Mouse (Mus musculus): ENCODE measurements around the gene Ifih1. TPM values are rescaled to one million over a fixed set of nuclear protein-coding genes. Genes with fewer than 3 reads are reported as not detected.

Gene Ifih1
- polyA plus RNA-seq, 1 experiment, result 0.07 TPM

- H3K79me3 ChIP-seq (ENCODE audit: low read depth), result no peaks in the 10 kb centered on the region
- no peaks in the 10 kb centered on the region for H3K36me3 ChIP-seq (ENCODE audit: control insufficient read depth, insufficient read depth)
- no peak for TF ChIP-seq MYOD1 (IDR thresholded peaks at IDR 0.05; ENCODE audit: control insufficient read depth, insufficient read length, low read depth)
- TF ChIP-seq CEBPB (IDR thresholded peaks at IDR 0.05; ENCODE audit: low read depth), result no peak
- TF ChIP-seq CTCF (IDR thresholded peaks at IDR 0.05; ENCODE audit: control insufficient read depth, insufficient read depth, insufficient read length), result no peak
- TF ChIP-seq FOSL1 (IDR thresholded peaks at IDR 0.05; ENCODE audit: insufficient read depth, low read length, poor library complexity, severe bottlenecking), result no peak
- no peak for TF ChIP-seq MAX (IDR thresholded peaks at IDR 0.05)
- TF ChIP-seq MYOG (IDR thresholded peaks at IDR 0.05; ENCODE audit: control insufficient read depth, extremely low read depth, insufficient read length), result no peak
- no peak for TF ChIP-seq USF1 (IDR thresholded peaks at IDR 0.05; ENCODE audit: low read depth)
- no peak overlapping the region for H3ac ChIP-seq (ENCODE audit: control insufficient read depth, insufficient read length, low read depth)
- H3K4me3 ChIP-seq (ENCODE audit: insufficient read depth, poor library complexity, severe bottlenecking), result no peak overlapping the region
- H3K79me2 ChIP-seq (ENCODE audit: control insufficient read depth, insufficient read depth), result no peaks in the 10 kb centered on the region
- H3K27me3 ChIP-seq (ENCODE audit: control insufficient read depth, insufficient read depth, insufficient read length), result no peaks in the 10 kb centered on the region
Observed at GRCm38 (mm10) chr2:62549131-62549530, 96.9 kb downstream of the Ifih1 start.

- H3K4me3 ChIP-seq (ENCODE audit: insufficient read depth, poor library complexity, severe bottlenecking), result no peak overlapping the region
- TF ChIP-seq MYOG (IDR thresholded peaks at IDR 0.05; ENCODE audit: control insufficient read depth, extremely low read depth, insufficient read length), result no peak
- TF ChIP-seq CTCF (IDR thresholded peaks at IDR 0.05; ENCODE audit: control insufficient read depth, insufficient read depth, insufficient read length), result no peak
- no peak for TF ChIP-seq CEBPB (IDR thresholded peaks at IDR 0.05; ENCODE audit: low read depth)
- no peak for TF ChIP-seq MAX (IDR thresholded peaks at IDR 0.05)
- no peak for TF ChIP-seq FOSL1 (IDR thresholded peaks at IDR 0.05; ENCODE audit: insufficient read depth, low read length, poor library complexity, severe bottlenecking)
- no peak for TF ChIP-seq USF1 (IDR thresholded peaks at IDR 0.05; ENCODE audit: low read depth)
- no peaks in the 10 kb centered on the region for H3K79me3 ChIP-seq (ENCODE audit: low read depth)
- no peak overlapping the region for H3ac ChIP-seq (ENCODE audit: control insufficient read depth, insufficient read length, low read depth)
- no peaks in the 10 kb centered on the region for H3K79me2 ChIP-seq (ENCODE audit: control insufficient read depth, insufficient read depth)
- no peaks in the 10 kb centered on the region for H3K27me3 ChIP-seq (ENCODE audit: control insufficient read depth, insufficient read depth, insufficient read length)
- no peaks in the 10 kb centered on the region for H3K36me3 ChIP-seq (ENCODE audit: control insufficient read depth, insufficient read depth)
Observed at GRCm38 (mm10) chr2:62548104-62548503, 98.0 kb downstream of the Ifih1 start.

Other genes with a start within 250 kb of the Ifih1 start
- not detected for gene Dpp4, start 234.0 kb downstream of the Ifih1 start, polyA plus RNA-seq (2012; fragmentation: generic; extraction: Trizol)
- not detected for gene Gcg, start 162.6 kb downstream of the Ifih1 start, polyA plus RNA-seq (2012; fragmentation: generic; extraction: Trizol)
- not detected for gene Fap, start 72.2 kb downstream of the Ifih1 start, polyA plus RNA-seq (2012; fragmentation: generic; extraction: Trizol)
- 0.04 TPM for gene Gca, start 18.0 kb upstream of the Ifih1 start, polyA plus RNA-seq (2012; fragmentation: generic; extraction: Trizol)